Mouse (Mus musculus) heart, embryonic 15.5 days (tissue): ENCODE measurements at regions not wholly inside any gene's neighbourhood (a gene's known extent, or its start where the extent isn't known, plus 50 kb on each side); places are given as distances from the start of the nearest gene placed in this dataset.
A peak's percentile ranks its signal among the peaks of the same experiment; 100 is the strongest.

Source experiments
- ATAC-seq: fragments of 200-750 bp; cut with Nextera tagmentation; replicated peaks from 2 replicates; pipeline ENCODE4 v1.8.0; 2017; ENCODE audit warnings: low read depth, moderate TSS enrichment; ENCODE audit not compliant: insufficient number of reproducible peaks, insufficient read depth, low FRiP score
- H3K27ac ChIP-seq: fragments of 300-500 bp; sonication (generic); 2 replicates; pipeline ENCODE4 v1.5.1; 2015; ENCODE audit warnings: mild to moderate bottlenecking, inconsistent platforms
- H3K27me3 ChIP-seq: fragments of 300-500 bp; sonication (generic); 2 replicates; pipeline ENCODE4 v1.6.1; 2015; ENCODE audit warnings: inconsistent platforms
- H3K36me3 ChIP-seq: fragments of 300-500 bp; sonication (generic); 2 replicates; pipeline ENCODE4 v1.6.1; 2015; ENCODE audit warnings: mild to moderate bottlenecking, inconsistent platforms
- H3K4me1 ChIP-seq: fragments of 300-500 bp; sonication (generic); replicated peaks from 2 replicates; pipeline ENCODE4 v1.6.1; 2015; ENCODE audit warnings: inconsistent platforms
- H3K4me2 ChIP-seq: fragments of 300-500 bp; sonication (generic); 2 replicates; pipeline ENCODE4 v1.6.1; 2015; ENCODE audit warnings: inconsistent platforms, mild to moderate bottlenecking, moderate library complexity
- H3K4me3 ChIP-seq: fragments of 300-500 bp; sonication (generic); 2 replicates; pipeline ENCODE4 v1.5.1; 2015; ENCODE audit warnings: mild to moderate bottlenecking, inconsistent platforms
- H3K9ac ChIP-seq: fragments of 300-500 bp; sonication (generic); 2 replicates; pipeline ENCODE4 v1.6.1; 2015; ENCODE audit warnings: mild to moderate bottlenecking, inconsistent platforms
- H3K9me3 ChIP-seq: fragments of 300-500 bp; sonication (generic); replicated peaks from 2 replicates; pipeline ENCODE4 v1.6.1; 2016; ENCODE audit warnings: inconsistent platforms
- WGBS: fragments of 180-500 bp; shearing (Covaris S2); methylation state at CpG from one replicate; pipeline ENCODE4 v1.1.7; 2015; ENCODE audit warnings: mixed read lengths; 5-methylcytosine and 5-hydroxymethylcytosine counted together

GRCm38 (mm10) chr3:51156386-51157290 lies 67.6 kb upstream of the Noct start:
- Histone ChIP-seq H3K27ac (peak overlapping the region; percentile 60), H3K9me3 (no peaks in the 10 kb centered on the region), H3K36me3 (no peaks in the 10 kb centered on the region), H3K9ac (no peak overlapping the region), H3K4me2 (peak overlapping the region; percentile 40), H3K4me1 (peaks cover 13% of the 10 kb centered on the region), H3K27me3 (no peaks in the 10 kb centered on the region), H3K4me3 (no peak overlapping the region)
- WGBS: 30% methylated on average over 20 of the region's 20 CpGs
- ATAC-seq: peak; percentile 84

GRCm38 (mm10) chr3:51157291-51157650 lies 67.0 kb upstream of the Noct start:
- Histone ChIP-seq H3K9me3 (no peaks in the 10 kb centered on the region), H3K36me3 (no peaks in the 10 kb centered on the region), H3K27me3 (no peaks in the 10 kb centered on the region), H3K4me1 (peaks cover 13% of the 10 kb centered on the region), H3K4me3 (no peak overlapping the region), H3K4me2 (peak overlapping the region; percentile 40), H3K27ac (peak overlapping the region; percentile 60), H3K9ac (no peak overlapping the region)
- no peak for ATAC-seq
- 12% methylated on average over 4 of the region's 4 CpGs for WGBS

DNA sequence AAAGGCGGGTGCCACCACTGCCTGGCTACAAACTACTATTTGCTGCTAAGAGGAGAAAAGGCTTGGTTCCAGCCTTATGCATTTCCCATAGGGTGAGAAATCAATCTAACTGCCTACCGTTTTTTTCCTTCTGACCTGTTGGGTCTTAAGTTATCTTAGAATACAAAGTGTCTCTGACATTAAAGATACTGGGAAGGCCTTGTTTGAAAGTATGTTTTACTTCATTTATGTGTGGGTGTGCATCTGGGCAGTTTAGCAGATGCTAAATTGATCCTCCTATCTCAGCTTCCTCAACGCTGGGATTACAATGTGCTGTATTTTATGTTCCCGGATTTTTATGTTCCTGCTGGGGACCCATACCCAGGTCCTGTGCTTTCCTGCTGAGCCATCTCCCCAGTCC lies 65.8 kb upstream of the Noct start:
- Histone ChIP-seq H3K9ac (no peak overlapping the region), H3K9me3 (no peaks in the 10 kb centered on the region), H3K4me2 (no peak overlapping the region), H3K27me3 (no peaks in the 10 kb centered on the region), H3K27ac (no peak overlapping the region), H3K4me1 (peaks cover 13% of the 10 kb centered on the region), H3K36me3 (no peaks in the 10 kb centered on the region), H3K4me3 (no peak overlapping the region)
- ATAC-seq: no peak
- WGBS: 71% methylated on average over 4 of the region's 4 CpGs

- Histone ChIP-seq H3K27ac (no peak overlapping the region), H3K4me3 (no peak overlapping the region), H3K9me3 (no peaks in the 10 kb centered on the region), H3K9ac (no peak overlapping the region), H3K4me2 (no peak overlapping the region), H3K4me1 (peaks cover 13% of the 10 kb centered on the region), H3K36me3 (no peaks in the 10 kb centered on the region), H3K27me3 (no peaks in the 10 kb centered on the region)
- WGBS: 75% methylated on average over 4 of the region's 4 CpGs
- ATAC-seq: no peak
These were observed 64.9 kb upstream of the Noct start for GRCm38 (mm10) chr3:51159322-51159721.

DNA sequence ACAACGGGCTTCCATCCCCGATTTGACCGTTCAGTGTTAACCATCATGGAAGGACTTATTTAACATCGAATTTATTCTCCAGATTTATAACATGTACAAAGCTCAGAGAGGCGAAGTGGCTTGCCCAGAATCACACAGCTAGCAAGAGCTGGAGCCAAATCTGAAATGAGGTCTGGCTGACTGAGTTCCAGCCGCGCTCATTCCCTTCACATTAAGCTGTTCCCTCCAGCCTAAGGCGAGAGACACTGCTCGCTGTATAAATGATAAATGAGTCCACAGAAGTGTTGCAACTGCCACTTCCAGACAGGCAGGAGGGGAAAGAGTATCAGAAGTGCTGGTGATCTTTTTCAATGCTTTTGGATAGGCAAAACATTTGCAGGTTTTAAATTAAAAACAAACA lies 64.4 kb upstream of the Noct start:
- Histone ChIP-seq H3K9me3 (no peaks in the 10 kb centered on the region), H3K27ac (no peak overlapping the region), H3K4me2 (no peak overlapping the region), H3K9ac (no peak overlapping the region), H3K27me3 (no peaks in the 10 kb centered on the region), H3K4me3 (no peak overlapping the region), H3K36me3 (no peaks in the 10 kb centered on the region), H3K4me1 (peaks cover 13% of the 10 kb centered on the region)
- WGBS: 70% methylated on average over 9 of the region's 9 CpGs
- ATAC-seq: no peak

GRCm38 (mm10) chr3:51160625-51161024 lies 63.6 kb upstream of the Noct start:
- no peaks in the 10 kb centered on the region for H3K36me3 ChIP-seq
- H3K4me1 ChIP-seq: peaks cover 13% of the 10 kb centered on the region
- ATAC-seq: no peak
- 73% methylated on average over 7 of the region's 7 CpGs for WGBS
- H3K9ac ChIP-seq: no peak overlapping the region
- H3K27ac ChIP-seq: no peak overlapping the region
- no peaks in the 10 kb centered on the region for H3K27me3 ChIP-seq
- no peak overlapping the region for H3K4me3 ChIP-seq
- H3K9me3 ChIP-seq: no peaks in the 10 kb centered on the region
- H3K4me2 ChIP-seq: no peak overlapping the region

DNA sequence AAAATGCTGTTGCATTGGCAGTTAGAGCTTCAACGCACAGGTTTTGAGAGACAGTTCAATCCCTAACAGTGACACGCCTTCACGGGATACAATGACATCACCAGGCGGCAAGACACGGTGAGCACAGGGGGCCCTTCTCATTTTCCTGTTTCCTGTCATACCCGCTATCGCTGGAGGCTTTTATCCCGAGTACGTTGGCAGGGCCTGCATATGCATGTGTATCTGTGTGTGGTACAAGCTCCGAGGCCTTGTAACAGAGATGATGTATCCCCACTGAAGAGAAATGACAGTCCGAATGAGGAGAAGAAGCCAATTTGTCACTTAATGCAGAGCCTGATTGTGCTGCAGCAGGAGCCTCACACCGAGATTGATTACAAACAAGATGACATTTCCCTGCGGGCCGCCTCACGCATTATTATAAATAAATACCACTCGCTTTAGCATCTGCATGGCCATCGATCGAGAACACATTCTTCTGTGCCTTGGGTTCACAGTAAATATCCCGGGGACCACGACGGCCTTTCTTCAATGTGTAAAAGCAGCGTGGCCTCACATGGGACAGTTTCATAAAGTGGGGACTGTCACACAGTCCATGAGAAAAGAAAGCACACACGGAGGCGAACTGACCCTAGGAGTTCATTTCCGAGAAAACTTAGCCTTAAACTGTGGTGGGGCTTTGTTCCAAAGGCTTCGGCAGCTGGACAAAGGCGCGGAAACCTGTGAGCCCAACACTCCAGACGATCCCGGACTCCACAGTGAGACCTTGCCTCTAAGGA lies 54.9 kb upstream of the Noct start:
- H3K9me3 ChIP-seq: no peaks in the 10 kb centered on the region
- no peak overlapping the region for H3K9ac ChIP-seq
- no peaks in the 10 kb centered on the region for H3K4me1 ChIP-seq
- no peak for ATAC-seq
- no peak overlapping the region for H3K27ac ChIP-seq
- H3K4me2 ChIP-seq: no peak overlapping the region
- no peaks in the 10 kb centered on the region for H3K36me3 ChIP-seq
- WGBS: 74% methylated on average over 30 of the region's 30 CpGs
- H3K4me3 ChIP-seq: no peak overlapping the region
- H3K27me3 ChIP-seq: no peaks in the 10 kb centered on the region

GRCm38 (mm10) chr3:51170225-51170852 lies 53.9 kb upstream of the Noct start:
- Histone ChIP-seq H3K36me3 (no peaks in the 10 kb centered on the region), H3K27me3 (no peaks in the 10 kb centered on the region), H3K27ac (no peak overlapping the region), H3K4me1 (no peaks in the 10 kb centered on the region), H3K4me2 (no peak overlapping the region), H3K9ac (no peak overlapping the region), H3K4me3 (no peak overlapping the region), H3K9me3 (no peaks in the 10 kb centered on the region)
- 24% methylated on average over 19 of the region's 19 CpGs for WGBS
- no peak for ATAC-seq
